Mouse (Mus musculus): ENCODE measurements at regions not wholly inside any gene's neighbourhood (a gene's known extent, or its start where the extent isn't known, plus 50 kb on each side); places are given as distances from the start of the nearest gene placed in this dataset.

GRCm38 (mm10) chr3:135155537-135155956 lies 56.8 kb upstream of the Cenpe start:
- peak; percentile 68 for DNase-seq
